Mouse (Mus musculus): ENCODE data around the gene Snrnp35. TPM values are rescaled to one million over a fixed set of nuclear protein-coding genes. Genes with fewer than 3 reads are reported as not detected.

Gene Snrnp35
- polyA plus RNA-seq, 1 experiment = 4.6 TPM

GRCm38 (mm10) chr5:124444208-124444607, 38.7 kb upstream of the Snrnp35 start:
- H3K4me3 ChIP-seq (ENCODE audit: control insufficient read depth, insufficient read depth, low read length) = no peak overlapping the region
- H3K36me3 ChIP-seq (ENCODE audit: control insufficient read depth, insufficient read depth, low read length) = peaks cover 21% of the 10 kb centered on the region
- H3K4me1 ChIP-seq (replicated peaks; ENCODE audit: control insufficient read depth, insufficient read depth, low read length) = peaks cover 20% of the 10 kb centered on the region
- no peak for TF ChIP-seq POLR2A (IDR thresholded peaks at IDR 0.05; ENCODE audit: control insufficient read depth, extremely low read depth, insufficient read depth, low read length, poor library complexity)
- no peak for TF ChIP-seq CTCF (IDR thresholded peaks at IDR 0.05; ENCODE audit: borderline replicate concordance, control insufficient read depth, extremely low read depth, insufficient read depth, low read length, poor library complexity)
- no peaks in the 10 kb centered on the region for H3K27me3 ChIP-seq (ENCODE audit: control insufficient read depth, insufficient read depth, low read length)
- WGBS = 82% methylated on average over 3 of the region's 3 CpGs
- H3K27ac ChIP-seq (ENCODE audit: control insufficient read depth, insufficient read depth, low read length) = no peak overlapping the region
- DNase-seq = no peak

GRCm38 (mm10) chr5:124444661-124445561, 38.0 kb upstream of the Snrnp35 start:
- DNase-seq = peak; percentile 75
- TF ChIP-seq POLR2A (IDR thresholded peaks at IDR 0.05; ENCODE audit: control insufficient read depth, extremely low read depth, insufficient read depth, low read length, poor library complexity) (peak; percentile 84), CTCF (IDR thresholded peaks at IDR 0.05; ENCODE audit: borderline replicate concordance, control insufficient read depth, extremely low read depth, insufficient read depth, low read length, poor library complexity) (0 out of 2 replicates have a peak, but pooled peaks have one; percentile 14)

GRCm38 (mm10) chr5:124445621-124446293, 37.2 kb upstream of the Snrnp35 start:
- no peak for TF ChIP-seq CTCF (IDR thresholded peaks at IDR 0.05; ENCODE audit: borderline replicate concordance, control insufficient read depth, extremely low read depth, insufficient read depth, low read length, poor library complexity)
- no peak for TF ChIP-seq POLR2A (IDR thresholded peaks at IDR 0.05; ENCODE audit: control insufficient read depth, extremely low read depth, insufficient read depth, low read length, poor library complexity)
- Histone ChIP-seq H3K4me1 (replicated peaks; ENCODE audit: control insufficient read depth, insufficient read depth, low read length) (peaks cover 17% of the 10 kb centered on the region), H3K36me3 (ENCODE audit: control insufficient read depth, insufficient read depth, low read length) (peaks cover 33% of the 10 kb centered on the region), H3K27ac (ENCODE audit: control insufficient read depth, insufficient read depth, low read length) (no peak overlapping the region), H3K27me3 (ENCODE audit: control insufficient read depth, insufficient read depth, low read length) (no peaks in the 10 kb centered on the region), H3K4me3 (ENCODE audit: control insufficient read depth, insufficient read depth, low read length) (peak overlapping the region; percentile 45)
- DNase-seq = peak; percentile 60
- 6% methylated on average over 44 of the region's 77 CpGs for WGBS

More at GRCm38 (mm10) chr5:124444661-124445561, 38.0 kb upstream of the Snrnp35 start:
- 11% methylated on average over 66 of the region's 66 CpGs for WGBS
- Histone ChIP-seq H3K36me3 (ENCODE audit: control insufficient read depth, insufficient read depth, low read length) (peaks cover 27% of the 10 kb centered on the region), H3K4me3 (ENCODE audit: control insufficient read depth, insufficient read depth, low read length) (peak overlapping the region; percentile 93), H3K27ac (ENCODE audit: control insufficient read depth, insufficient read depth, low read length) (peak overlapping the region; percentile 50), H3K27me3 (ENCODE audit: control insufficient read depth, insufficient read depth, low read length) (no peaks in the 10 kb centered on the region), H3K4me1 (replicated peaks; ENCODE audit: control insufficient read depth, insufficient read depth, low read length) (peaks cover 20% of the 10 kb centered on the region)

DNA sequence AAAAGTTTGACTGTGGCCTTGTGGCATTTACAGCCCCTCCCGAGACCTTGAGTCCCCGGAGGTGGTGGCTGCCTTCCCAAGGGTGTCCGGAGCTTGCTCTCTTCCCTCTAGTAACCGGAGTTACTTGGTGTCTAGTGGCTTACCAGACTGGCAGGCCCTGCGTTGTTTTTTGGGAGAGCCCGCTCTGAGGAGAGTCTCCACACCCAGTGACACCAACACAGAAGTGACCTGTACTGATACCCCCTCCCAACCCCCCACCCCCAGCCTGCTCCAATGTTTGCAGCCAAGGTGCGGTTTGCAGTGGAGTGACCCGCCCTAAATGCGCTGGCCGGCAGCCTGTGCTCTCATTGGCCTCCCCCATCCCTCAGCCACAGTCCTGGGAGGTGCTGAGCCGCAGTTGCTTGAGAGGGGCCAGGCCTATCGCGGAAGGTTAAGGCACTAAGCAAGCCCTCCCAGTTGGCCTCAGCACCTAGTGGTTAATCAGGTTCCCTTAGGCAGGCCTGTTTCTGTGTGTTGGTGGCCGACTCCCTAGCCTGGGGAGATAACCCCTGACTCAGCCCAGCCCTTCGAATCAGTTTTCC, 36.5 kb upstream of the Snrnp35 start:
- peaks cover 39% of the 10 kb centered on the region for H3K36me3 ChIP-seq (ENCODE audit: control insufficient read depth, insufficient read depth, low read length)
- no peak for TF ChIP-seq POLR2A (IDR thresholded peaks at IDR 0.05; ENCODE audit: control insufficient read depth, extremely low read depth, insufficient read depth, low read length, poor library complexity)
- DNase-seq = peak; percentile 13
- no peaks in the 10 kb centered on the region for H3K27me3 ChIP-seq (ENCODE audit: control insufficient read depth, insufficient read depth, low read length)
- 3% methylated on average over 15 of the region's 15 CpGs for WGBS
- H3K27ac ChIP-seq (ENCODE audit: control insufficient read depth, insufficient read depth, low read length) = no peak overlapping the region
- peak overlapping the region; percentile 45 for H3K4me3 ChIP-seq (ENCODE audit: control insufficient read depth, insufficient read depth, low read length)
- peaks cover 17% of the 10 kb centered on the region for H3K4me1 ChIP-seq (replicated peaks; ENCODE audit: control insufficient read depth, insufficient read depth, low read length)

DNA sequence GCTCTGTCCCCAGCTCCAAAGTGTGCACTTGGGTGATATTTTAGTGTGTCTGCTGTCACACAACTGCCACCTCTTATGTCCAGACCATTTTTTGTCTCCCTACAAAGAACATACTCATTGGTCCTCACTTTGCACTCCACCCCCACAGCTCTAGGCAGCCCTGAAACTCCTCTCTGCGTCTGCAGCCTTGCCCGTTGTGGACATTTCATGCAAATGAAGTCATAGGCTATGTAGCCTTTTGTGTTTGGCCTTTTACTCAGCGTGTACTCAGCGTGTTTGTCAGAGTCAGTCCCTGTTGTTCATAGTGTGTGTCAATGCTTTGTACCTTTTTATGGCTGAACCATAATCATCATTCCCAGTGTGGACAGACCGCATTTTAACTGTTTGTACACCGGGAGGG, 33.4 kb upstream of the Snrnp35 start:
- H3K27me3 ChIP-seq (ENCODE audit: control insufficient read depth, insufficient read depth, low read length) = no peaks in the 10 kb centered on the region
- H3K36me3 ChIP-seq (ENCODE audit: control insufficient read depth, insufficient read depth, low read length) = peaks cover 66% of the 10 kb centered on the region
- no peak overlapping the region for H3K27ac ChIP-seq (ENCODE audit: control insufficient read depth, insufficient read depth, low read length)
- peaks cover 15% of the 10 kb centered on the region for H3K4me1 ChIP-seq (replicated peaks; ENCODE audit: control insufficient read depth, insufficient read depth, low read length)
- no peak for DNase-seq
- TF ChIP-seq POLR2A (IDR thresholded peaks at IDR 0.05; ENCODE audit: control insufficient read depth, extremely low read depth, insufficient read depth, low read length, poor library complexity) = no peak
- TF ChIP-seq CTCF (IDR thresholded peaks at IDR 0.05; ENCODE audit: borderline replicate concordance, control insufficient read depth, extremely low read depth, insufficient read depth, low read length, poor library complexity) = no peak
- H3K4me3 ChIP-seq (ENCODE audit: control insufficient read depth, insufficient read depth, low read length) = no peak overlapping the region
- 96% methylated on average over 6 of the region's 6 CpGs for WGBS

- Histone ChIP-seq H3K4me1 (replicated peaks; ENCODE audit: control insufficient read depth, insufficient read depth, low read length) (peaks cover 10% of the 10 kb centered on the region), H3K4me3 (ENCODE audit: control insufficient read depth, insufficient read depth, low read length) (no peak overlapping the region), H3K27ac (ENCODE audit: control insufficient read depth, insufficient read depth, low read length) (no peak overlapping the region), H3K36me3 (ENCODE audit: control insufficient read depth, insufficient read depth, low read length) (peaks cover 70% of the 10 kb centered on the region), H3K27me3 (ENCODE audit: control insufficient read depth, insufficient read depth, low read length) (no peaks in the 10 kb centered on the region)
- DNase-seq = no peak
- no peak for TF ChIP-seq CTCF (IDR thresholded peaks at IDR 0.05; ENCODE audit: borderline replicate concordance, control insufficient read depth, extremely low read depth, insufficient read depth, low read length, poor library complexity)
- WGBS = 95% methylated on average over 7 of the region's 7 CpGs
These were observed 32.9 kb upstream of the Snrnp35 start for GRCm38 (mm10) chr5:124450051-124450450.

Measured in thymus, adult 2 months (tissue).